Mouse (Mus musculus) intestine, embryonic 14.5 days (tissue): Measurements from ENCODE around the gene Elk3. TPM values are rescaled to one million over a fixed set of nuclear protein-coding genes. Genes with fewer than 3 reads are reported as not detected.

ENCODE experiments used
- ATAC-seq: fragments of 200-750 bp; cut with Nextera tagmentation; replicated peaks from 2 replicates; pipeline ENCODE4 v1.8.0; 2017; ENCODE audit warnings: low read depth, moderate number of reproducible peaks, moderate TSS enrichment, moderate library complexity; ENCODE audit not compliant: low FRiP score, low TSS enrichment
- DNase-seq: peaks from one replicate; pipeline ENCODE4 v3.0.0-alpha.2; 2018; ENCODE audit warnings: low spot score
- H3K27ac ChIP-seq: fragments of 300-500 bp; sonication (generic); 2 replicates; pipeline ENCODE4 v1.5.1; 2014; ENCODE audit warnings: low read depth, mild to moderate bottlenecking, control low read depth
- H3K27me3 ChIP-seq: fragments of 300-500 bp; sonication (generic); replicated peaks from 2 replicates; pipeline ENCODE4 v1.6.1; 2014; ENCODE audit warnings: low read length, control low read depth; ENCODE audit not compliant: control insufficient read depth, insufficient read depth
- H3K36me3 ChIP-seq: fragments of 300-500 bp; sonication (generic); 2 replicates; pipeline ENCODE4 v1.6.1; 2014; ENCODE audit warnings: low read length, control low read depth; ENCODE audit not compliant: control insufficient read depth, insufficient read depth
- H3K4me1 ChIP-seq: fragments of 300-500 bp; sonication (generic); replicated peaks from 2 replicates; pipeline ENCODE4 v1.6.1; 2014; ENCODE audit warnings: low read length, control low read depth, mixed read lengths; ENCODE audit not compliant: control insufficient read depth, insufficient read depth
- H3K4me2 ChIP-seq: fragments of 300-500 bp; sonication (generic); 2 replicates; pipeline ENCODE4 v1.6.1; 2014; ENCODE audit warnings: low read length
- H3K4me3 ChIP-seq: fragments of 300-500 bp; sonication (generic); 2 replicates; pipeline ENCODE4 v1.5.1; 2014; ENCODE audit warnings: low read depth, low read length, control low read depth, mixed read lengths
- H3K9ac ChIP-seq: fragments of 300-500 bp; sonication (generic); 2 replicates; pipeline ENCODE4 v1.6.1; 2014; ENCODE audit warnings: mild to moderate bottlenecking, low read length
- H3K9me3 ChIP-seq: fragments of 300-500 bp; sonication (generic); 2 replicates; pipeline ENCODE4 v1.6.1; 2016; ENCODE audit warnings: low read length, control low read depth; ENCODE audit not compliant: control insufficient read depth
- WGBS: fragments of 180-500 bp; shearing (Covaris S2); extraction: QIAGEN DNeasy Blood & Tissue Kit; methylation state at CpG from one replicate; pipeline ENCODE4 v1.1.7; 2014; 5-methylcytosine and 5-hydroxymethylcytosine counted together
- polyA plus RNA-seq: library from polyadenylated mRNA; unstranded; fragments of >200 nt; fragmentation: Nextera tagmentation; extraction: Ambion mirVana; gene quantifications from 2 replicates; pipeline ENCODE4 v1.2.1, GENCODE M21; 2014

The Elk3 gene
- polyA plus RNA-seq, 1 experiment from 2014 or later, result 26.5 TPM

DNA sequence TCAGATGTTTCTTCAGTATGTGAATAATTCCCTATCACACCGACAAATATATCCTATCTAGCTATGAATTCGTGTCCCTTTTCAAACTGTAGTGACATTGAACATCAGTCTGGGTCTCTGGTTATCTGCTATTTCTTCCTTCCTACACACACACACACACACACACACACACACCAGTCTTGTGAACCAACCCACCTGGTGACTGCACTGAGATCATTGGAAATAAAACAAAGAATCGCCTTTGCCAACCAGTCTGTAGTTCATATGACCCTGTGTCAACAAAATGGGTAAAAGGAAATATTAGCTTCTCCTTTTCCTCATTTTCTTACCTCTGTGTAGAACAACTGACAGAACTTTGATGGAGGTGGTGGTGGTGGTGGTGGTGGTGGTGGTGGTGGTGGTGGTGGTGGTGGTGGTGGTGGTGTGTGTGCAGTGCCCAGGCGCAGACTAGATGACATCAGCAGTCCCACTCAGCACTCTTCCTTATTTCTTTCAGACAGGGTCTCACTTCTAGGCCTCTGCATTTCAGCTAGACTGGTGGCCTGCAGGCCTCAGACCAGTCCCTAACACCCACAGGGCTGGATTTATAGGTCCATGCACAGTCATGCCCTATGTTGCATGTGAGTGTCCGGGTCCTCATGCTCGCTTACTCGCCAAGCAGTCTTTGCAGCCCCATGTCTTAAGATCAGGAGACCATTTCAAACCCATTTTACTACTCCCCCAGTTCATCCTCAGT is 64.6 kb downstream of the Elk3 start:
- DNase-seq (peak; percentile 48), ATAC-seq (no peak)
- no peak overlapping the region for H3K27ac ChIP-seq

DNA sequence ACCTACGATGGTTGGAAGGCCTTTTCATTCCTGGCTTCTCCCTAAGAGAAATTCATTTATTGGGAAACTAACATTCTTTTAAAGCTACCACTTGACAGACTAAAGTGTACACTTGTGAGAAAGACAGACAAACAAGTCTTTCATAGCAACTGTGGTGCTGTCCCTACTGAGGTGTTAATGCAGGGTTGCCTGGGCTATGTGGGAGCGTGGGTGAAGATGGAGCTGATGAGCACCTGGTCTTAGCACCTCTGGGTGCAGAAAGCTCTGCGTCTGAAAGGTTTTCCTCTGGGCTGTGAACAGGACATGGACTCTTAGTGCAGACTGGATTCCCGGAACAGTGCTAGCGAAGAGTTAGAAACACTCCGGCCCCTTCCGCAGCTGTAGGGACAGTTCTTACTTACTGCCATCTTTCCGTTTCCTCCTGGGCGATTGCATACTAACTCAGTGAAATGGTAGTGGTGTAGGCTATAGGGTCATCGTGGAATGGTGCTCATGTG is 66.7 kb downstream of the Elk3 start:
- no peak overlapping the region for H3K4me2 ChIP-seq
- no peaks in the 10 kb centered on the region for H3K27me3 ChIP-seq
- peak; percentile 43 for DNase-seq
- H3K27ac ChIP-seq, result no peak overlapping the region
- 90% methylated on average over 10 of the region's 10 CpGs for WGBS
- peaks cover 51% of the 10 kb centered on the region for H3K36me3 ChIP-seq
- H3K4me1 ChIP-seq, result peaks cover 15% of the 10 kb centered on the region
- no peak overlapping the region for H3K4me3 ChIP-seq
- ATAC-seq, result no peak
- no peaks in the 10 kb centered on the region for H3K9me3 ChIP-seq
- no peak overlapping the region for H3K9ac ChIP-seq

More for the DNA sequence above, 64.6 kb downstream of the Elk3 start:
- 93% methylated on average over 7 of the region's 7 CpGs for WGBS
- no peaks in the 10 kb centered on the region for H3K27me3 ChIP-seq
- H3K4me2 ChIP-seq, result no peak overlapping the region
- peaks cover 42% of the 10 kb centered on the region for H3K36me3 ChIP-seq
- H3K9me3 ChIP-seq, result no peaks in the 10 kb centered on the region
- peaks cover 24% of the 10 kb centered on the region for H3K4me1 ChIP-seq
- H3K9ac ChIP-seq, result no peak overlapping the region
- no peak overlapping the region for H3K4me3 ChIP-seq

DNA sequence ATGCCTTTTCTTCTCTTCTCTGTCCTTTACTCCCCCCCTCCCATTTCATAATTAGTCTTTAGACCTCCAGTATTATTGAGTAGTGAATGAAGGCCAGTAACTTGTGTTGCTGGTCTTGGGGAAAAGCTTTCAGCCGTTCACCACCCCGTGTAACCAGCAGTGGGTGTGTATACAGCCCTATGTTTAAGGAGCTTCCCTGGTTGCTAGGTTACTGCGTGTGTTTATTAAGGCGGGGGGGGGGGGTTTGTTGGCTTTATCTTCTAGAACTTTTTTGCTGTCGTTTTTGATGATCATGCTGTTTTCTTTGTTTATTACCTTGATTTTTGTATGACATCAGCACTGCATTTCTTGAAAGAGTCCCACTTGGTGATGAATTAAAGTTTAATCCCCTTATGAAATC is 68.1 kb downstream of the Elk3 start:
- no peak for ATAC-seq
- peaks cover 53% of the 10 kb centered on the region for H3K36me3 ChIP-seq
- WGBS, result 14% methylated on average over 5 of the region's 5 CpGs

DNA sequence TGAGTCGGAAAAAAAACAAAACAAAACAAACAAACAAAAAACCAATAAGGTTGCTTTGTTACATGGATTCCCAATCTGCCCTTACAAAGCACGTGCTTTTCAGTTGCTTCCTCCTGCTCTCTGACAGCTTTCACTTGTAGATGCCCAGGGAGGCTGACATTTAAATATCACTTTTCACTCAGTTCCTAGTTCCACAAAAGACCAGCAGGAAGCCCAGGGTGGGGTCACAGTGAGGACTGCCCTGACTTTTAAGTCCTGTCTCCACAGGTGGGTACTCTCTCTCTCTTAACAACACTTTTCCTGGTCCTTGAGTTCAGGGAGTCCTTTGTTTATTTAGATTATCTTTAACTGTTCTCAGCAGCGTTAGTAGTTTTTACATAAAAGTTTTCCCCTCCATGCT is 68.7 kb downstream of the Elk3 start:
- Histone ChIP-seq H3K4me2 (no peak overlapping the region), H3K9me3 (no peaks in the 10 kb centered on the region), H3K27ac (no peak overlapping the region), H3K9ac (no peak overlapping the region), H3K4me1 (peaks cover 4% of the 10 kb centered on the region; the same call in 1 of the 2 replicates), H3K27me3 (no peaks in the 10 kb centered on the region), H3K4me3 (no peak overlapping the region), H3K36me3 (peaks cover 51% of the 10 kb centered on the region)
- ATAC-seq (no peak), DNase-seq (peak; percentile 48)
- 12% methylated on average over 3 of the region's 3 CpGs for WGBS

More for the DNA sequence above, 68.1 kb downstream of the Elk3 start:
- no peaks in the 10 kb centered on the region for H3K9me3 ChIP-seq
- no peak overlapping the region for H3K4me2 ChIP-seq
- H3K4me3 ChIP-seq, result no peak overlapping the region
- H3K9ac ChIP-seq, result no peak overlapping the region
- H3K4me1 ChIP-seq, result peaks cover 11% of the 10 kb centered on the region
- no peaks in the 10 kb centered on the region for H3K27me3 ChIP-seq
- peak; percentile 46 for DNase-seq
- H3K27ac ChIP-seq, result no peak overlapping the region

DNA sequence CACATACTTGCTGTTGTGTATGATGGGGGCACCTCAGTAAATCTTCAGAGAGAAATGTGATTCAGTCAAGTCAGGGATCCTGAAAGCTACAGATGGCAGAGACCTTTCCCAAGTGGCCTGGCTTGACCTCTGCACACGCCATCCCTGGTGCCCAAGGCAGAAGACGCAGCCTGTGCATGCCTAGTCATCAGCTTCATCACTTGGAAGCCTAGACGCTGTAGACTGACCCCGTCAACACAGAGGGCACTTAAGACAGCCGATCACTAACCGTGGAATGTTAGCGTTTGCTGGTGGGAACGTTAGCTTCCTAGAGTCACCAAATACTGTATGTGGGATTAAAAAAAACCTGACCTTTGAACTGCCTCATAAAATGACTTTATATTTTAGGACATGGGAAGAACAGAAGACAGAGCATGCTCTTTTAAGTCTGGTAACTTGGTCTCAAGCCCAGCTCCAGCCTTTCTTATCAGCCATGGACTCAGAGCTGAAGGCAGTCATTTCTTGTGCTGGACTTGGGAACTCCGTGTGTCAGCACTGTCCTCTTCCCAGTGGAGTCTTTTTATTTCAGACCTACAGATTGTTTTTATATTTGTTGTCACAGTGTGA is 71.6 kb downstream of the Elk3 start:
- H3K9ac ChIP-seq, result no peak overlapping the region
- H3K9me3 ChIP-seq, result no peaks in the 10 kb centered on the region
- H3K4me3 ChIP-seq, result no peak overlapping the region
- 0 out of 2 replicates have a peak, but pooled peaks cover 4% of the 10 kb centered on the region for H3K4me1 ChIP-seq
- H3K4me2 ChIP-seq, result no peak overlapping the region
- peak; percentile 20 for DNase-seq
- peaks cover 71% of the 10 kb centered on the region for H3K36me3 ChIP-seq
- no peak overlapping the region for H3K27ac ChIP-seq
- ATAC-seq, result no peak
- 73% methylated on average over 9 of the region's 9 CpGs for WGBS
- H3K27me3 ChIP-seq, result no peaks in the 10 kb centered on the region

DNA sequence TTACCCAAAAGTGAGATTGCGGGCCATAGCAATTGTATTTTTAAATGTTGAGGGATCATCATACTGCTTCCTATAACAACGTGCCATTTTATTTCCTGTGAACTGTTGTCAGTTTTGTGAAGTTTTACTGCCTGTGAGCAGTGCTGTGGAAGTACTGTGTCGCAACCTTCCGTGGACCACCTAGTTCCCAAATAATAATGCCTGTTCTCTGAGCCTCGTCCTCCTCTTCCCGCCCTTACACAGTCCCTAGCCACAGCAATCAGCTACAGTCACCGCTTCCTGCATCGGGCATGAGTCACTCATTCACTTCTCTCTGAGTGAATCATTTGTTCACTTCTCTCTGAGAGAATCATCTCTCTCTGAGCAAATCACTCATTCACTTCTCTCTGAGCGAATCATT is 76.2 kb downstream of the Elk3 start:
- no peaks in the 10 kb centered on the region for H3K27me3 ChIP-seq

DNA sequence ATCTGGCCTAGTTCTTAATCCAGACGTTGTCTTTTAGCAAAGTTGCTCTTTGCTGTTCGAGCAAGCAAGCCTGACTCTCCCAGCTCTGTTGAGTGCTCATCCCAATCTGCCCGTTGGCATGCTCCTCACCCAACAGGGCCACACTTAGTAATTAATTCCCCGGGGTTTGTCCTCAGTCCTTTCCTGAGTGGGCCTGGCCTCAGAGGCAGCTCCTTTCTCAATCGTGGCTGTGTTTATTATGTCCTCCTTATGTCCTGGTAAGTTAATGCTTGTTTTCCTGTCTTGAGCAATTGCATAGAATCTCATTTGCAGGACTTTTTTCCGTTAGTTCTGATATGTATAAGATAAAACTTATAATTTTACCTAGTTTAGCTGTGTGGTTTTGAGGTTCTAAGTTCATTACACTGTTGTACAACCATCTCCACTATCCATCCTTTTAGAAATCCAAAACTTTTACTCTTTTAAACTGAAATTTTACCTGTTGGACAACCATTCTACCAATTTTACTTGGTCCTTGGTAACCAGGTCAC is 77.2 kb downstream of the Elk3 start:
- H3K4me1 ChIP-seq, result no peaks in the 10 kb centered on the region
- no peak overlapping the region for H3K27ac ChIP-seq
- DNase-seq (no peak), ATAC-seq (no peak)
- H3K9me3 ChIP-seq, result no peaks in the 10 kb centered on the region
- no peak overlapping the region for H3K4me3 ChIP-seq
- WGBS, result 82% methylated on average over 6 of the region's 6 CpGs
- no peaks in the 10 kb centered on the region for H3K27me3 ChIP-seq
- peaks cover 65% of the 10 kb centered on the region for H3K36me3 ChIP-seq
- no peak overlapping the region for H3K4me2 ChIP-seq
- H3K9ac ChIP-seq, result no peak overlapping the region

More for the DNA sequence above, 76.2 kb downstream of the Elk3 start:
- Histone ChIP-seq H3K36me3 (peaks cover 70% of the 10 kb centered on the region), H3K4me2 (no peak overlapping the region), H3K4me3 (no peak overlapping the region), H3K27ac (no peak overlapping the region), H3K4me1 (no peaks in the 10 kb centered on the region), H3K9ac (no peak overlapping the region), H3K9me3 (no peaks in the 10 kb centered on the region)
- ATAC-seq, result no peak
- 93% methylated on average over 9 of the region's 9 CpGs for WGBS
- DNase-seq, result peak; percentile 13

DNA sequence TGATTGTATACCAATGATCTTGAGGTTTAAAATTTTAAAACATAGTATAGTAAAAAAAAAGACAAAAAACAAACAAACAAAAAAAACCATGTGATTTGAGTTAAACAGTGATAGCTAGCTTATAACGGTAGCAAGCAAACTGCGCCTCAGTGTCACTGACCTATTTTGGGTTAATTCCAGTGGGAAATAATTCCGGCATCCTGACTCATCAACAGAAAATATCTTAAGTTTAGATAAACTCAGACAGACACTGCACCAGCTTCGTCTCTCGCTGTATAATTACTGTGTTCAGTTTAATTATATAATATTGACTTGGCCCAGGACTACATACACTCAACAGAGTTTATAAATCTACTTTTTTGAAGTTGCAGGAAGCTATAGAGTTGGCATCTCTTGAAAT is 79.0 kb downstream of the Elk3 start:
- DNase-seq (no peak), ATAC-seq (no peak)
- H3K4me2 ChIP-seq, result no peak overlapping the region
- peaks cover 60% of the 10 kb centered on the region for H3K36me3 ChIP-seq
- WGBS, result 90% methylated on average over 5 of the region's 5 CpGs
- H3K27ac ChIP-seq, result no peak overlapping the region
- no peaks in the 10 kb centered on the region for H3K27me3 ChIP-seq
- no peaks in the 10 kb centered on the region for H3K9me3 ChIP-seq
- H3K9ac ChIP-seq, result no peak overlapping the region
- no peaks in the 10 kb centered on the region for H3K4me1 ChIP-seq
- H3K4me3 ChIP-seq, result no peak overlapping the region
